Mouse (Mus musculus): ENCODE measurements around the gene Tnip1. TPM values are rescaled to one million over a fixed set of nuclear protein-coding genes. Genes with fewer than 3 reads are reported as not detected.

Gene Tnip1
- polyA plus RNA-seq, 1 experiment, result 121 TPM

- H3K27ac ChIP-seq (ENCODE audit: control insufficient read depth, insufficient read depth, low read length), result peak overlapping the region; percentile 68; the same call in 1 of the 2 replicates
- H3K4me1 ChIP-seq (replicated peaks; ENCODE audit: control insufficient read depth, insufficient read depth, low read length), result peaks cover 33% of the 10 kb centered on the region
- H3K27me3 ChIP-seq (ENCODE audit: control insufficient read depth, insufficient read depth, low read length), result no peaks in the 10 kb centered on the region
- no peak for TF ChIP-seq POLR2A (IDR thresholded peaks at IDR 0.05; ENCODE audit: control insufficient read depth, extremely low read depth, insufficient read depth, low read length, poor library complexity)
- TF ChIP-seq CTCF (IDR thresholded peaks at IDR 0.05; ENCODE audit: borderline replicate concordance, control insufficient read depth, extremely low read depth, insufficient read depth, low read length, poor library complexity), result no peak
- H3K36me3 ChIP-seq (ENCODE audit: control insufficient read depth, insufficient read depth, low read length), result no peaks in the 10 kb centered on the region
- DNase-seq, result no peak
- H3K4me3 ChIP-seq (ENCODE audit: control insufficient read depth, insufficient read depth, low read length), result no peak overlapping the region
- WGBS, result 84% methylated on average over 4 of the region's 4 CpGs
Observed at GRCm38 (mm10) chr11:54974639-54975038, 11.9 kb upstream of the Tnip1 start.

GRCm38 (mm10) chr11:54973481-54974212, 10.9 kb upstream of the Tnip1 start:
- peaks cover 33% of the 10 kb centered on the region for H3K4me1 ChIP-seq (replicated peaks; ENCODE audit: control insufficient read depth, insufficient read depth, low read length)
- no peak overlapping the region for H3K4me3 ChIP-seq (ENCODE audit: control insufficient read depth, insufficient read depth, low read length)
- WGBS, result 18% methylated on average over 8 of the region's 8 CpGs
- no peaks in the 10 kb centered on the region for H3K27me3 ChIP-seq (ENCODE audit: control insufficient read depth, insufficient read depth, low read length)
- H3K27ac ChIP-seq (ENCODE audit: control insufficient read depth, insufficient read depth, low read length), result peak overlapping the region; percentile 77
- no peaks in the 10 kb centered on the region for H3K36me3 ChIP-seq (ENCODE audit: control insufficient read depth, insufficient read depth, low read length)
- TF ChIP-seq CTCF (IDR thresholded peaks at IDR 0.05; ENCODE audit: borderline replicate concordance, control insufficient read depth, extremely low read depth, insufficient read depth, low read length, poor library complexity) (no peak), POLR2A (IDR thresholded peaks at IDR 0.05; ENCODE audit: control insufficient read depth, extremely low read depth, insufficient read depth, low read length, poor library complexity) (0 out of 2 replicates have a peak, but pooled peaks have one; percentile 41)
- DNase-seq, result peak; percentile 87

- H3K27ac ChIP-seq (ENCODE audit: control insufficient read depth, insufficient read depth, low read length), result peak overlapping the region; percentile 77
- DNase-seq, result no peak
- peaks cover 33% of the 10 kb centered on the region for H3K4me1 ChIP-seq (replicated peaks; ENCODE audit: control insufficient read depth, insufficient read depth, low read length)
- TF ChIP-seq CTCF (IDR thresholded peaks at IDR 0.05; ENCODE audit: borderline replicate concordance, control insufficient read depth, extremely low read depth, insufficient read depth, low read length, poor library complexity) (no peak), POLR2A (IDR thresholded peaks at IDR 0.05; ENCODE audit: control insufficient read depth, extremely low read depth, insufficient read depth, low read length, poor library complexity) (no peak)
- WGBS, result 47% methylated on average over 6 of the region's 6 CpGs
- H3K27me3 ChIP-seq (ENCODE audit: control insufficient read depth, insufficient read depth, low read length), result no peaks in the 10 kb centered on the region
- H3K4me3 ChIP-seq (ENCODE audit: control insufficient read depth, insufficient read depth, low read length), result no peak overlapping the region
- no peaks in the 10 kb centered on the region for H3K36me3 ChIP-seq (ENCODE audit: control insufficient read depth, insufficient read depth, low read length)
Observed at GRCm38 (mm10) chr11:54972789-54973188, 10.1 kb upstream of the Tnip1 start.

GRCm38 (mm10) chr11:54972049-54972723, 9.5 kb upstream of the Tnip1 start:
- peaks cover 33% of the 10 kb centered on the region for H3K4me1 ChIP-seq (replicated peaks; ENCODE audit: control insufficient read depth, insufficient read depth, low read length)
- TF ChIP-seq CTCF (IDR thresholded peaks at IDR 0.05; ENCODE audit: borderline replicate concordance, control insufficient read depth, extremely low read depth, insufficient read depth, low read length, poor library complexity), result no peak
- TF ChIP-seq POLR2A (IDR thresholded peaks at IDR 0.05; ENCODE audit: control insufficient read depth, extremely low read depth, insufficient read depth, low read length, poor library complexity), result no peak
- 3% methylated on average over 4 of the region's 4 CpGs for WGBS
- H3K4me3 ChIP-seq (ENCODE audit: control insufficient read depth, insufficient read depth, low read length), result no peak overlapping the region
- H3K36me3 ChIP-seq (ENCODE audit: control insufficient read depth, insufficient read depth, low read length), result no peaks in the 10 kb centered on the region
- DNase-seq, result peak; percentile 45
- no peaks in the 10 kb centered on the region for H3K27me3 ChIP-seq (ENCODE audit: control insufficient read depth, insufficient read depth, low read length)
- peak overlapping the region; percentile 30 for H3K27ac ChIP-seq (ENCODE audit: control insufficient read depth, insufficient read depth, low read length)

- H3K27me3 ChIP-seq (ENCODE audit: control insufficient read depth, insufficient read depth, low read length), result no peaks in the 10 kb centered on the region
- no peak overlapping the region for H3K4me3 ChIP-seq (ENCODE audit: control insufficient read depth, insufficient read depth, low read length)
- no peak for TF ChIP-seq CTCF (IDR thresholded peaks at IDR 0.05; ENCODE audit: borderline replicate concordance, control insufficient read depth, extremely low read depth, insufficient read depth, low read length, poor library complexity)
- TF ChIP-seq POLR2A (IDR thresholded peaks at IDR 0.05; ENCODE audit: control insufficient read depth, extremely low read depth, insufficient read depth, low read length, poor library complexity), result no peak
- H3K36me3 ChIP-seq (ENCODE audit: control insufficient read depth, insufficient read depth, low read length), result no peaks in the 10 kb centered on the region
- H3K4me1 ChIP-seq (replicated peaks; ENCODE audit: control insufficient read depth, insufficient read depth, low read length), result peaks cover 33% of the 10 kb centered on the region
- DNase-seq, result no peak
- no peak overlapping the region for H3K27ac ChIP-seq (ENCODE audit: control insufficient read depth, insufficient read depth, low read length)
- 71% methylated on average over 8 of the region's 8 CpGs for WGBS
Observed at GRCm38 (mm10) chr11:54971365-54972048, 8.8 kb upstream of the Tnip1 start.

GRCm38 (mm10) chr11:54965234-54965633, 2.5 kb upstream of the Tnip1 start:
- TF ChIP-seq POLR2A (IDR thresholded peaks at IDR 0.05; ENCODE audit: control insufficient read depth, extremely low read depth, insufficient read depth, low read length, poor library complexity), result no peak
- no peak for TF ChIP-seq CTCF (IDR thresholded peaks at IDR 0.05; ENCODE audit: borderline replicate concordance, control insufficient read depth, extremely low read depth, insufficient read depth, low read length, poor library complexity)
- Histone ChIP-seq H3K27me3 (ENCODE audit: control insufficient read depth, insufficient read depth, low read length) (no peaks in the 10 kb centered on the region), H3K36me3 (ENCODE audit: control insufficient read depth, insufficient read depth, low read length) (no peaks in the 10 kb centered on the region), H3K4me1 (replicated peaks; ENCODE audit: control insufficient read depth, insufficient read depth, low read length) (peaks cover 31% of the 10 kb centered on the region), H3K4me3 (ENCODE audit: control insufficient read depth, insufficient read depth, low read length) (no peak overlapping the region), H3K27ac (ENCODE audit: control insufficient read depth, insufficient read depth, low read length) (no peak overlapping the region)
- no peak for DNase-seq
- WGBS, result 84% methylated on average over 6 of the region's 6 CpGs
